Mouse (Mus musculus) MEL (cell line): ENCODE data around the gene Uso1. TPM values are rescaled to one million over a fixed set of nuclear protein-coding genes. Genes with fewer than 3 reads are reported as not detected.

Experiments
- DNase-seq: peaks from one replicate; pipeline ENCODE4 v3.0.0; 2011; ENCODE audit warnings: low read depth, low spot score
- H3K27ac ChIP-seq: 2 replicates; pipeline ENCODE4 v1.5.1; 2012; ENCODE audit warnings: low read depth, mild to moderate bottlenecking, control low read depth, low read length, moderate library complexity; ENCODE audit not compliant: control insufficient read depth
- H3K27me3 ChIP-seq, 2 experiments: fragments of 150-350 bp in 1 of 2; sonication (generic) in 1 of 2; 2 replicates each; pipeline ENCODE4 v1.6.1; 2012; ENCODE audit warnings: low read length in 2 of 2, mild to moderate bottlenecking in 2 of 2, improper control_type of control experiment in 1 of 2, moderate library complexity in 1 of 2; ENCODE audit not compliant: insufficient read depth in 2 of 2, control insufficient read depth in 1 of 2
- H3K36me3 ChIP-seq, 2 experiments: 2 replicates each; pipeline ENCODE4 v1.6.1; 2012 to 2014; ENCODE audit warnings: low read length in 2 of 2, improper control_type of control experiment in 1 of 2, inconsistent platforms in 1 of 2, mild to moderate bottlenecking in 1 of 2; ENCODE audit not compliant: insufficient read depth in 2 of 2, control insufficient read depth in 1 of 2
- H3K4me1 ChIP-seq, 2 experiments: fragments of 150-350 bp in 1 of 2; sonication (generic) in 1 of 2; 2 replicates each; pipeline ENCODE4 v1.6.1; 2012; ENCODE audit warnings: low read length in 2 of 2, improper control_type of control experiment in 1 of 2, mild to moderate bottlenecking in 1 of 2; ENCODE audit not compliant: insufficient read depth in 2 of 2, control insufficient read depth in 1 of 2
- H3K4me3 ChIP-seq, 2 experiments: fragments of 150-350 bp in 1 of 2; sonication (generic) in 1 of 2; 2 replicates each; pipeline ENCODE4 v1.5.1; 2012; ENCODE audit warnings: low read depth in 2 of 2, low read length in 2 of 2, mild to moderate bottlenecking in 2 of 2, moderate library complexity in 2 of 2, control low read depth in 1 of 2, improper control_type of control experiment in 1 of 2; ENCODE audit not compliant: control insufficient read depth in 1 of 2, insufficient read depth in 1 of 2
- H3K79me2 ChIP-seq: 2 replicates; pipeline ENCODE4 v1.6.1; 2012; ENCODE audit warnings: mild to moderate bottlenecking, low read length, moderate library complexity; ENCODE audit not compliant: control insufficient read depth, poor library complexity, insufficient read depth
- H3K9ac ChIP-seq: 2 replicates; pipeline ENCODE4 v1.6.1; 2012; ENCODE audit warnings: low read depth, mild to moderate bottlenecking, control low read depth, low read length, moderate library complexity; ENCODE audit not compliant: control insufficient read depth, poor library complexity, severe bottlenecking
- H3K9me3 ChIP-seq: fragments of 150-350 bp; sonication (generic); replicated peaks from 2 replicates; pipeline ENCODE4 v1.6.1; 2012; ENCODE audit warnings: mild to moderate bottlenecking, low read length, improper control_type of control experiment, moderate library complexity; ENCODE audit not compliant: insufficient read depth
- CTCF ChIP-seq, 3 experiments: IDR thresholded peaks in 2 of 3; conservative IDR thresholded peaks in 1 of 3; 2 replicates each; pipeline ENCODE4 v1.5.1; 2011 to 2012; ENCODE audit warnings: low read length in 3 of 3, low read depth in 2 of 3, mild to moderate bottlenecking in 2 of 3, improper control_type of control experiment in 1 of 3, inconsistent platforms in 1 of 3, mixed read lengths in 1 of 3, moderate library complexity in 1 of 3; ENCODE audit not compliant: control insufficient read depth in 1 of 3, insufficient read depth in 1 of 3, poor library complexity in 1 of 3, severe bottlenecking in 1 of 3
- E2F4 ChIP-seq: IDR thresholded peaks from 2 replicates; pipeline ENCODE4 v1.6.1; 2011; ENCODE audit warnings: low read depth, low read length, improper control_type of control experiment, borderline replicate concordance
- ELF1 ChIP-seq: IDR thresholded peaks from 2 replicates; pipeline ENCODE4 v1.6.1; 2014; ENCODE audit warnings: low read depth, mild to moderate bottlenecking, inconsistent platforms, low read length, improper control_type of control experiment, moderate library complexity
- EP300 ChIP-seq, 2 experiments: IDR thresholded peaks; 2 replicates each; pipeline ENCODE4 v1.6.1; 2011; ENCODE audit warnings: improper control_type of control experiment in 2 of 2, low read length in 2 of 2, low read depth in 1 of 2, mild to moderate bottlenecking in 1 of 2
- ETS1 ChIP-seq: IDR thresholded peaks from 2 replicates; pipeline ENCODE4 v1.6.1; 2012; ENCODE audit warnings: low read depth, mild to moderate bottlenecking, inconsistent platforms, low read length, improper control_type of control experiment, moderate library complexity
- GATA1 ChIP-seq: IDR thresholded peaks from 2 replicates; pipeline ENCODE4 v1.6.1; 2011; ENCODE audit warnings: low read depth, low read length, improper control_type of control experiment
- MAX ChIP-seq: IDR thresholded peaks from 2 replicates; pipeline ENCODE4 v1.6.1; 2011; ENCODE audit warnings: low read length, improper control_type of control experiment
- MAZ ChIP-seq: IDR thresholded peaks from 2 replicates; pipeline ENCODE4 v1.6.1; 2012; ENCODE audit warnings: low read depth, mild to moderate bottlenecking, inconsistent platforms, low read length, improper control_type of control experiment
- MEF2A ChIP-seq: IDR thresholded peaks from 2 replicates; pipeline ENCODE4 v1.6.1; 2014; ENCODE audit warnings: low read depth, mild to moderate bottlenecking, inconsistent platforms, low read length, improper control_type of control experiment; ENCODE audit not compliant: poor library complexity, insufficient replicate concordance, severe bottlenecking; ENCODE audit errors: extremely low read depth
- MYB ChIP-seq: IDR thresholded peaks from 2 replicates; pipeline ENCODE4 v1.6.1; 2011; ENCODE audit warnings: mild to moderate bottlenecking, low read depth, low read length, improper control_type of control experiment
- MYC ChIP-seq: IDR thresholded peaks from 2 replicates; pipeline ENCODE4 v1.6.1; 2011; ENCODE audit warnings: low read depth, mild to moderate bottlenecking, low read length, improper control_type of control experiment, moderate library complexity
- POLR2A ChIP-seq, 2 experiments: IDR thresholded peaks; 2 replicates each; pipeline ENCODE4 v1.6.1; 2011 to 2012; ENCODE audit warnings: low read length in 2 of 2, mild to moderate bottlenecking in 2 of 2, control low read depth in 1 of 2, improper control_type of control experiment in 1 of 2, low read depth in 1 of 2, moderate library complexity in 1 of 2; ENCODE audit not compliant: control insufficient read depth in 1 of 2, insufficient read depth in 1 of 2, poor library complexity in 1 of 2
- POLR2AphosphoS2 ChIP-seq: IDR thresholded peaks from 2 replicates; pipeline ENCODE4 v1.6.1; 2011; ENCODE audit warnings: low read length, improper control_type of control experiment
- RAD21 ChIP-seq: IDR thresholded peaks from 2 replicates; pipeline ENCODE4 v1.6.1; 2011; ENCODE audit warnings: mild to moderate bottlenecking, low read depth, low read length, improper control_type of control experiment
- SIN3A ChIP-seq: IDR thresholded peaks from 2 replicates; pipeline ENCODE4 v1.6.1; 2012; ENCODE audit warnings: low read length, improper control_type of control experiment, inconsistent platforms
- TAL1 ChIP-seq: IDR thresholded peaks from 2 replicates; pipeline ENCODE4 v1.6.1; 2012; ENCODE audit warnings: mild to moderate bottlenecking, inconsistent platforms, low read length, moderate library complexity, mixed read lengths
- TBP ChIP-seq: IDR thresholded peaks from 2 replicates; pipeline ENCODE4 v1.8.0; 2011; ENCODE audit warnings: low read depth, low read length, improper control_type of control experiment
- ZC3H11A ChIP-seq: IDR thresholded peaks from 2 replicates; pipeline ENCODE4 v1.6.1; 2012; ENCODE audit warnings: low read depth, mild to moderate bottlenecking, inconsistent platforms, low read length, improper control_type of control experiment
- ZKSCAN1 ChIP-seq: IDR thresholded peaks from 2 replicates; pipeline ENCODE4 v1.6.1; 2012; ENCODE audit warnings: low read depth, mild to moderate bottlenecking, inconsistent platforms, low read length, improper control_type of control experiment, moderate library complexity
- polyA plus RNA-seq, 2 experiments: library from polyadenylated mRNA; stranded (reverse) in 1 of 2; unstranded in 1 of 2; fragments of >175 nt in 1 of 2; fragments of >200 nt in 1 of 2; gene quantifications; 2 replicates each; pipeline versions ENCODE4 v1.2.1 to v1.2.4; 2012; ENCODE audit warnings: low replicate concordance in 2 of 2, low read depth in 1 of 2; ENCODE audit not compliant: insufficient read length in 2 of 2, insufficient read depth in 1 of 2, missing spikeins in 1 of 2
- total RNA-seq: library from RNA; depleted of rRNA; stranded (reverse); fragments of 300-350 nt; gene quantifications from 2 replicates; pipeline ENCODE4 v1.2.3, GENCODE M21; 2012

The Uso1 gene
- total and polyA plus RNA-seq, 3 experiments: 22.1 to 69.1 (median 62.0) TPM

- peak; percentile 81 for TF ChIP-seq ETS1
- peak; percentile 50; the same call in 1 of the 2 replicates for TF ChIP-seq MYB
- no peak for TF ChIP-seq MAZ
- no peak for TF ChIP-seq RAD21
- TF ChIP-seq, all 39 proteins: peak for 15
Observed at GRCm38 (mm10) chr5:92204162-92205036, 66.7 kb downstream of the Uso1 start (continued).

- peak overlapping the region; percentile 36; the same call in 1 of the 2 replicates for H3K9ac ChIP-seq
- no peaks in the 10 kb centered on the region for H3K9me3 ChIP-seq
- peak overlapping the region; percentile 9 to 15; a peak in 3 of 4 replicates for H3K4me3 ChIP-seq
- TF ChIP-seq E2F4 (no peak), ZC3H11A (no peak), CTCF (IDR thresholded peaks at IDR 0.05 in 2 of 3, conservative IDR thresholded peaks at IDR 0.05 in 1 of 3; ENCODE audit: control insufficient read depth in 1 of 3, insufficient read depth in 1 of 3, low read depth in 2 of 3, low read length in 3 of 3, poor library complexity in 1 of 3, severe bottlenecking in 1 of 3) (no peak), MYB (peak; percentile 73), SIN3A (no peak), ZKSCAN1 (no peak), EP300 (IDR thresholded peaks at IDR 0.05; ENCODE audit: low read depth in 1 of 2, low read length in 2 of 2) (peak; percentile 77 to 84), GATA1 (peak; percentile 17; the same call in 1 of the 2 replicates), MEF2A (no peak), ETS1 (peak; percentile 58), MYC (peak; percentile 74), TAL1 (peak; percentile 47)
- H3K36me3 ChIP-seq: peaks cover 5 to 25% of the 10 kb centered on the region in 2 experiments
- H3K27me3 ChIP-seq: no peaks in the 10 kb centered on the region
- peak; percentile 88 for DNase-seq
- H3K79me2 ChIP-seq: no peaks in the 10 kb centered on the region
- peaks cover 22 to 24% of the 10 kb centered on the region in 2 experiments for H3K4me1 ChIP-seq
- H3K27ac ChIP-seq: peak overlapping the region; percentile 73
Observed at GRCm38 (mm10) chr5:92205184-92205583, 67.4 kb downstream of the Uso1 start.

- Histone ChIP-seq H3K4me1 (peaks cover 22 to 27% of the 10 kb centered on the region in 2 experiments), H3K27me3 (no peaks in the 10 kb centered on the region), H3K36me3 (peaks cover 3 to 25% of the 10 kb centered on the region in 2 experiments), H3K4me3 (peak overlapping the region in 1 of 2 experiments; percentile 10; a peak in 2 of 4 replicates), H3K27ac (peak overlapping the region; percentile 73), H3K9ac (peak overlapping the region; percentile 36; the same call in 1 of the 2 replicates), H3K79me2 (no peaks in the 10 kb centered on the region), H3K9me3 (no peaks in the 10 kb centered on the region)
- no peak for DNase-seq
- TF ChIP-seq POLR2A (IDR thresholded peaks at IDR 0.05; ENCODE audit: control insufficient read depth in 1 of 2, insufficient read depth in 1 of 2, low read depth in 1 of 2, low read length in 2 of 2, poor library complexity in 1 of 2): no peak
- no peak for TF ChIP-seq ZKSCAN1
- no peak for TF ChIP-seq POLR2AphosphoS2
- no peak for TF ChIP-seq E2F4
- TF ChIP-seq EP300 (IDR thresholded peaks at IDR 0.05; ENCODE audit: low read depth in 1 of 2, low read length in 2 of 2): no peak
- TF ChIP-seq ELF1: no peak
- TF ChIP-seq TAL1: no peak
- TF ChIP-seq ETS1: no peak
- no peak for TF ChIP-seq MAX
- TF ChIP-seq TBP: no peak
Observed at GRCm38 (mm10) chr5:92205706-92206105, 68.0 kb downstream of the Uso1 start.
